Mouse (Mus musculus) gastrocnemius, adult 8-10 months (tissue): ENCODE measurements around the gene Mmp15. TPM values are rescaled to one million over a fixed set of nuclear protein-coding genes. Genes with fewer than 3 reads are reported as not detected.

Source experiments
- DNase-seq, 2 experiments: peaks; one replicate each; pipeline ENCODE4 v3.0.0; 2022; ENCODE audit warnings: low spot score in 2 of 2
- total RNA-seq, 4 experiments: library from RNA; stranded (reverse); gene quantifications; 2 replicates each; pipeline ENCODE4 v1.2.4; 2022

Mmp15 gene
- total RNA-seq = 10 to 100 TPM; 13.0 to 18.3 (median 14.1) TPM

- peak; percentile 62 to 80 for DNase-seq
Observed at GRCm38 (mm10) chr8:95352151-95352870, at the start of gene Mmp15. Gene Mmp15 (plus strand): TSS chr8:95352268.

GRCm38 (mm10) chr8:95302410-95302809 lies 49.7 kb upstream of the Mmp15 start:
- DNase-seq = no peak

GRCm38 (mm10) chr8:95305526-95305925 lies 46.5 kb upstream of the Mmp15 start:
- no peak for DNase-seq

- no peak for DNase-seq
Observed at GRCm38 (mm10) chr8:95306431-95306830, 45.6 kb upstream of the Mmp15 start, which contains the start of gene Cngb1. Gene Cngb1 (minus strand): TSS chr8:95306585.

- no peak for DNase-seq
Observed at GRCm38 (mm10) chr8:95310342-95310970, 41.6 kb upstream of the Mmp15 start, which contains the start of gene Tepp. Gene Tepp (plus strand): TSS chr8:95310566.

GRCm38 (mm10) chr8:95312836-95313235 lies 39.2 kb upstream of the Mmp15 start:
- no peak for DNase-seq

- no peak for DNase-seq
Observed at GRCm38 (mm10) chr8:95313857-95314256, 38.2 kb upstream of the Mmp15 start.

GRCm38 (mm10) chr8:95314707-95315106 lies 37.4 kb upstream of the Mmp15 start:
- no peak for DNase-seq

GRCm38 (mm10) chr8:95315350-95315749 lies 36.7 kb upstream of the Mmp15 start:
- no peak for DNase-seq

GRCm38 (mm10) chr8:95320224-95321139 lies 31.6 kb upstream of the Mmp15 start:
- no peak for DNase-seq

- DNase-seq = no peak
Observed at GRCm38 (mm10) chr8:95323201-95323600, 28.9 kb upstream of the Mmp15 start.

- no peak for DNase-seq
Observed at GRCm38 (mm10) chr8:95324646-95325045, 27.4 kb upstream of the Mmp15 start.

- no peak for DNase-seq
Observed at GRCm38 (mm10) chr8:95326822-95327221, 25.2 kb upstream of the Mmp15 start.

GRCm38 (mm10) chr8:95327866-95328465 lies 24.1 kb upstream of the Mmp15 start:
- no peak for DNase-seq

- no peak for DNase-seq
Observed at GRCm38 (mm10) chr8:95330367-95330766, 21.7 kb upstream of the Mmp15 start.

- DNase-seq = peak in 1 of 2 experiments; percentile 44
Observed at GRCm38 (mm10) chr8:95331156-95331719, 20.8 kb upstream of the Mmp15 start.

- peak; percentile 92 for DNase-seq
Observed at GRCm38 (mm10) chr8:95331720-95332436, 20.2 kb upstream of the Mmp15 start, which contains the start of the genes Zfp319 and Usb1. Gene Zfp319 (minus strand): TSS chr8:95331950. Gene Usb1 (plus strand): TSS chr8:95332284.

- DNase-seq = no peak
Observed at GRCm38 (mm10) chr8:95332437-95333199, 19.4 kb upstream of the Mmp15 start.

- no peak for DNase-seq
Observed at GRCm38 (mm10) chr8:95335706-95336105, 16.4 kb upstream of the Mmp15 start.
